Mouse (Mus musculus): ENCODE data around the gene C5ar1. TPM values are rescaled to one million over a fixed set of nuclear protein-coding genes. Genes with fewer than 3 reads are reported as not detected.
A peak's percentile ranks its signal among the peaks of the same experiment; 100 is the strongest.

Gene C5ar1
- polyA plus RNA-seq, 1 experiment from 2014 or later: 0.55 TPM

GRCm38 (mm10) chr7:16284904-16285303 lies 25.6 kb upstream of the C5ar1 start:
- DNase-seq (ENCODE audit: low spot score) (no peak), ATAC-seq (ENCODE audit: insufficient number of reproducible peaks, low FRiP score, low TSS enrichment, low read depth) (no peak)
- H3K27ac ChIP-seq (replicated peaks; ENCODE audit: low read depth, low read length): no peak overlapping the region
- no peaks in the 10 kb centered on the region for H3K27me3 ChIP-seq (ENCODE audit: control insufficient read depth, insufficient read depth, low read length)
- H3K4me3 ChIP-seq (ENCODE audit: low read depth, low read length): no peak overlapping the region
- H3K9ac ChIP-seq (ENCODE audit: low read length): no peak overlapping the region
- H3K36me3 ChIP-seq (ENCODE audit: control insufficient read depth, insufficient read depth, low read length): peaks cover 10% of the 10 kb centered on the region; the same call in 1 of the 2 replicates
- H3K4me1 ChIP-seq (ENCODE audit: control insufficient read depth, insufficient read depth, low read length): 0 out of 2 replicates have a peak, but pooled peaks cover 5% of the 10 kb centered on the region
- 68% methylated on average over 9 of the region's 9 CpGs for WGBS
- H3K9me3 ChIP-seq (ENCODE audit: control insufficient read depth, low read length): no peaks in the 10 kb centered on the region
- H3K4me2 ChIP-seq (ENCODE audit: low read depth, severe bottlenecking): peak overlapping the region; percentile 53; the same call in 1 of the 2 replicates

GRCm38 (mm10) chr7:16284001-16284400 lies 24.7 kb upstream of the C5ar1 start:
- Histone ChIP-seq H3K4me1 (ENCODE audit: control insufficient read depth, insufficient read depth, low read length) (0 out of 2 replicates have a peak, but pooled peaks cover 5% of the 10 kb centered on the region), H3K9ac (ENCODE audit: low read length) (no peak overlapping the region), H3K27ac (replicated peaks; ENCODE audit: low read depth, low read length) (no peak overlapping the region), H3K36me3 (ENCODE audit: control insufficient read depth, insufficient read depth, low read length) (peaks cover 10% of the 10 kb centered on the region; the same call in 1 of the 2 replicates), H3K4me2 (ENCODE audit: low read depth, severe bottlenecking) (no peak overlapping the region), H3K9me3 (ENCODE audit: control insufficient read depth, low read length) (no peaks in the 10 kb centered on the region), H3K4me3 (ENCODE audit: low read depth, low read length) (no peak overlapping the region), H3K27me3 (ENCODE audit: control insufficient read depth, insufficient read depth, low read length) (no peaks in the 10 kb centered on the region)
- ATAC-seq (ENCODE audit: insufficient number of reproducible peaks, low FRiP score, low TSS enrichment, low read depth) (no peak), DNase-seq (ENCODE audit: low spot score) (no peak)
- 89% methylated on average over 8 of the region's 8 CpGs for WGBS

GRCm38 (mm10) chr7:16282334-16282733 lies 23.0 kb upstream of the C5ar1 start:
- DNase-seq (ENCODE audit: low spot score) (no peak), ATAC-seq (ENCODE audit: insufficient number of reproducible peaks, low FRiP score, low TSS enrichment, low read depth) (no peak)
- Histone ChIP-seq H3K4me1 (ENCODE audit: control insufficient read depth, insufficient read depth, low read length) (0 out of 2 replicates have a peak, but pooled peaks cover 5% of the 10 kb centered on the region), H3K4me3 (ENCODE audit: low read depth, low read length) (no peak overlapping the region), H3K27me3 (ENCODE audit: control insufficient read depth, insufficient read depth, low read length) (no peaks in the 10 kb centered on the region), H3K9ac (ENCODE audit: low read length) (no peak overlapping the region), H3K36me3 (ENCODE audit: control insufficient read depth, insufficient read depth, low read length) (peaks cover 14% of the 10 kb centered on the region; the same call in 1 of the 2 replicates), H3K27ac (replicated peaks; ENCODE audit: low read depth, low read length) (no peak overlapping the region), H3K4me2 (ENCODE audit: low read depth, severe bottlenecking) (no peak overlapping the region), H3K9me3 (ENCODE audit: control insufficient read depth, low read length) (no peaks in the 10 kb centered on the region)
- WGBS: 84% methylated on average over 13 of the region's 13 CpGs

GRCm38 (mm10) chr7:16280721-16281120 lies 21.4 kb upstream of the C5ar1 start:
- H3K9me3 ChIP-seq (ENCODE audit: control insufficient read depth, low read length): no peaks in the 10 kb centered on the region
- no peak overlapping the region for H3K9ac ChIP-seq (ENCODE audit: low read length)
- no peak overlapping the region for H3K4me3 ChIP-seq (ENCODE audit: low read depth, low read length)
- H3K27ac ChIP-seq (replicated peaks; ENCODE audit: low read depth, low read length): no peak overlapping the region
- no peaks in the 10 kb centered on the region for H3K27me3 ChIP-seq (ENCODE audit: control insufficient read depth, insufficient read depth, low read length)
- H3K4me1 ChIP-seq (ENCODE audit: control insufficient read depth, insufficient read depth, low read length): 0 out of 2 replicates have a peak, but pooled peaks cover 5% of the 10 kb centered on the region
- peaks cover 21% of the 10 kb centered on the region for H3K36me3 ChIP-seq (ENCODE audit: control insufficient read depth, insufficient read depth, low read length)
- DNase-seq (ENCODE audit: low spot score) (no peak), ATAC-seq (ENCODE audit: insufficient number of reproducible peaks, low FRiP score, low TSS enrichment, low read depth) (no peak)
- WGBS: 87% methylated on average over 11 of the region's 11 CpGs
- no peak overlapping the region for H3K4me2 ChIP-seq (ENCODE audit: low read depth, severe bottlenecking)

- DNase-seq (ENCODE audit: low spot score) (no peak), ATAC-seq (ENCODE audit: insufficient number of reproducible peaks, low FRiP score, low TSS enrichment, low read depth) (no peak)
- no peak overlapping the region for H3K9ac ChIP-seq (ENCODE audit: low read length)
- no peaks in the 10 kb centered on the region for H3K27me3 ChIP-seq (ENCODE audit: control insufficient read depth, insufficient read depth, low read length)
- peaks cover 14% of the 10 kb centered on the region for H3K4me1 ChIP-seq (ENCODE audit: control insufficient read depth, insufficient read depth, low read length)
- no peaks in the 10 kb centered on the region for H3K9me3 ChIP-seq (ENCODE audit: control insufficient read depth, low read length)
- no peak overlapping the region for H3K27ac ChIP-seq (replicated peaks; ENCODE audit: low read depth, low read length)
- H3K4me2 ChIP-seq (ENCODE audit: low read depth, severe bottlenecking): no peak overlapping the region
- H3K36me3 ChIP-seq (ENCODE audit: control insufficient read depth, insufficient read depth, low read length): peaks cover 10% of the 10 kb centered on the region
- no peak overlapping the region for H3K4me3 ChIP-seq (ENCODE audit: low read depth, low read length)
- WGBS: 83% methylated on average over 10 of the region's 10 CpGs
Observed at GRCm38 (mm10) chr7:16274922-16275890, 15.9 kb upstream of the C5ar1 start.

GRCm38 (mm10) chr7:16273766-16274140 lies 14.4 kb upstream of the C5ar1 start:
- DNase-seq (ENCODE audit: low spot score) (no peak), ATAC-seq (ENCODE audit: insufficient number of reproducible peaks, low FRiP score, low TSS enrichment, low read depth) (peak; percentile 57)
- Histone ChIP-seq H3K4me3 (ENCODE audit: low read depth, low read length) (peak overlapping the region; percentile 66), H3K4me2 (ENCODE audit: low read depth, severe bottlenecking) (peak overlapping the region; percentile 98), H3K27me3 (ENCODE audit: control insufficient read depth, insufficient read depth, low read length) (no peaks in the 10 kb centered on the region), H3K4me1 (ENCODE audit: control insufficient read depth, insufficient read depth, low read length) (peaks cover 14% of the 10 kb centered on the region), H3K9me3 (ENCODE audit: control insufficient read depth, low read length) (no peaks in the 10 kb centered on the region), H3K9ac (ENCODE audit: low read length) (peak overlapping the region; percentile 52; the same call in 1 of the 2 replicates), H3K27ac (replicated peaks; ENCODE audit: low read depth, low read length) (peak overlapping the region; percentile 56; the same call in 1 of the 2 replicates), H3K36me3 (ENCODE audit: control insufficient read depth, insufficient read depth, low read length) (peaks cover 10% of the 10 kb centered on the region)
- under 1% methylated on average over 18 of the region's 18 CpGs for WGBS

GRCm38 (mm10) chr7:16273081-16273765 lies 13.9 kb upstream of the C5ar1 start, which contains the start of gene Inafm1:
Gene Inafm1 (minus strand): TSS chr7:16273617.
- peak within 1 kb of the TSS; percentile 61 for H3K9ac ChIP-seq (ENCODE audit: low read length)
- 1% methylated on average over 34 of the region's 49 CpGs for WGBS
- peak; percentile 90 for DNase-seq (ENCODE audit: low spot score)
- peak within 1 kb of the TSS; percentile 80 for H3K27ac ChIP-seq (replicated peaks; ENCODE audit: low read depth, low read length)
- H3K4me3 ChIP-seq (ENCODE audit: low read depth, low read length): peak within 1 kb of the TSS; percentile 66
- H3K36me3 ChIP-seq (ENCODE audit: control insufficient read depth, insufficient read depth, low read length): peaks cover 9% of the 10 kb centered on the region
- peaks cover 14% of the 10 kb centered on the region for H3K4me1 ChIP-seq (ENCODE audit: control insufficient read depth, insufficient read depth, low read length)
- peak within 1 kb of the TSS; percentile 98 for H3K4me2 ChIP-seq (ENCODE audit: low read depth, severe bottlenecking)
- H3K9me3 ChIP-seq (ENCODE audit: control insufficient read depth, low read length): no peaks in the 10 kb centered on the region
- no peaks in the 10 kb centered on the region for H3K27me3 ChIP-seq (ENCODE audit: control insufficient read depth, insufficient read depth, low read length)
- peak; percentile 82 for ATAC-seq (ENCODE audit: insufficient number of reproducible peaks, low FRiP score, low TSS enrichment, low read depth)

GRCm38 (mm10) chr7:16272681-16273080 lies 13.3 kb upstream of the C5ar1 start:
- H3K27ac ChIP-seq (replicated peaks; ENCODE audit: low read depth, low read length): peak overlapping the region; percentile 80
- H3K4me1 ChIP-seq (ENCODE audit: control insufficient read depth, insufficient read depth, low read length): peaks cover 14% of the 10 kb centered on the region
- WGBS: under 1% methylated on average over 43 of the region's 46 CpGs
- H3K4me3 ChIP-seq (ENCODE audit: low read depth, low read length): peak overlapping the region; percentile 66
- ATAC-seq (ENCODE audit: insufficient number of reproducible peaks, low FRiP score, low TSS enrichment, low read depth) (peak; percentile 75), DNase-seq (ENCODE audit: low spot score) (peak; percentile 74)
- H3K36me3 ChIP-seq (ENCODE audit: control insufficient read depth, insufficient read depth, low read length): peaks cover 7% of the 10 kb centered on the region
- peak overlapping the region; percentile 61 for H3K9ac ChIP-seq (ENCODE audit: low read length)
- H3K4me2 ChIP-seq (ENCODE audit: low read depth, severe bottlenecking): peak overlapping the region; percentile 98
- no peaks in the 10 kb centered on the region for H3K27me3 ChIP-seq (ENCODE audit: control insufficient read depth, insufficient read depth, low read length)
- no peaks in the 10 kb centered on the region for H3K9me3 ChIP-seq (ENCODE audit: control insufficient read depth, low read length)

Measured in limb, embryonic 11.5 days (tissue).